Mouse (Mus musculus) ovary, postnatal 14 days (tissue): ENCODE results near the gene Neu1.
"Not testable (repeated sequence)": the region's sequence is repeated elsewhere in the genome, so short reads cannot be mapped to it uniquely, and the experiment has no call there.

Source experiments
- DNase-seq: peaks from one replicate; pipeline ENCODE4 v3.0.0; 2022; ENCODE audit warnings: low spot score

Neu1 gene

DNA sequence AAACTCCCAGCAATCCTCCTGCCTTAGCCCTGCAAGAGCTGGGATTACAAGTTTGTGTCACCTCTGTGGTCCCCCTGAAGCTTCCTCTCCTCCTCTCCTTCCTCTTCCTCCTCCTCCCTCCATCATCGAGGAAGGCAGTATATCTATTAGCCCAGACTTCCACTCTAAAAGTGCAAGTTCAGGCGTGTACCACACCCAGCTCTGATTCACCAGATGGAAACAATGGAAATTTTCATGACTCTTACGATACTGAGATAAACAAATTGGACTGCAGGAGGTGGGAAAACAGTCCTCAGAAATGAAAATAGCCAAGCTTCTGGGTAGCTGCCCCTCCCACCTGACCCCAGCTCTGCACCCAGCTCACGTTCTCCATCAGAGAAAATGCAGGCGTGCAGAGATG, 34.6 kb downstream of the Neu1 start:
- no peak for DNase-seq

DNA sequence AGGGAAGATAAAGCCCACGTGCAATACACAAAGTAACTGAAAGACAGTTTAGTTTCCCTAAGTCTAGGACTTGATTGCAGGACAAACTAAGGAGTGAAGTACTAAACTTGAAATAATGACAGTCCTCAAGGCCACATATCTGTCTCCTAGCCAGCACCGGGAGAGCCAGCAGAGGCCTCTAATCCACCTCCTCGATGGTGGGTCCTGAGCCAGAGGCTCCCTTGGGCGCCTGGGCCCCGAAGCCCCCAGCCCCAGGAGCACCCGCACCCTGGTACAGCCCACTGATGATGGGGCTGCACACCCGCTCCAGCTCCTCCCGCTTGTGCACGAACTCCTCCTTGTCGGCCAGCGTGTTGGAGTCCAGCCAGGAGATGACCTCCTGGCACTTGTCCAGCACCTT, 38.8 kb downstream of the Neu1 start, which contains the start of gene Gm20481:
Gm20481 (plus strand) TSS at position 91 of the 400 bp plus-strand sequence.
- DNase-seq, result not testable (repeated sequence)

DNA sequence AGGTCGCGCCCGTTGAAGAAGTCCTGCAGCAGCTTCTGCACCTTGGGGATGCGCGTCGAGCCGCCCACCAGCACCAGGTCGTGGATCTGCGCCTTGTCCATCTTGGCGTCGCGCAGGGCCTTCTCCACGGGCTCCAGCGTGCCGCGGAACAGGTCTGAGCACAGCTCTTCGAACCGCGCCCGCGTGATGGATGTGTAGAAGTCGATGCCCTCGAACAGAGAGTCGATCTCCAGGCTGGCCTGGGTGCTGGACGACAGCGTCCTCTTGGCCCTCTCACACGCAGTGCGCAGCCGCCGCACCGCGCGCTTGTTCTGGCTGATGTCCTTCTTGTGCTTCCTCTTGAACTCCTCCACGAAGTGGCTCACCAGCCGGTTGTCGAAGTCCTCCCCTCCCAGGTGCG, 39.8 kb downstream of the Neu1 start:
- DNase-seq, result not testable (repeated sequence)

DNA sequence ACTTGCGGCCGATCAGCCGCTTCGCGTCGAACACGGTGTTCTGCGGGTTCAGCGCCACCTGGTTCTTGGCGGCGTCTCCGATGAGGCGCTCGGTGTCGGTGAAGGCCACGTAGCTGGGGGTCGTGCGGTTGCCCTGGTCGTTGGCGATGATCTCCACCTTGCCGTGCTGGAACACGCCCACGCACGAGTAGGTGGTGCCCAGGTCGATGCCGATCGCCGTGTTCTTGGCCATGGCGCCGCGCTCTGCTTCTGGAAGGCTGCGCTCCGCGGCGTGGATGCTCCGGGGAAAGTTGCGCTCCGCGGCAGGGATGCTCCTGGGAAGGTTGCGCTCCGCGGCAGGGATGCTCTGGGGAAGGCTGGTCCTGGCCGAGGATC, 40.6 kb downstream of the Neu1 start:
- not testable (repeated sequence) for DNase-seq

DNA sequence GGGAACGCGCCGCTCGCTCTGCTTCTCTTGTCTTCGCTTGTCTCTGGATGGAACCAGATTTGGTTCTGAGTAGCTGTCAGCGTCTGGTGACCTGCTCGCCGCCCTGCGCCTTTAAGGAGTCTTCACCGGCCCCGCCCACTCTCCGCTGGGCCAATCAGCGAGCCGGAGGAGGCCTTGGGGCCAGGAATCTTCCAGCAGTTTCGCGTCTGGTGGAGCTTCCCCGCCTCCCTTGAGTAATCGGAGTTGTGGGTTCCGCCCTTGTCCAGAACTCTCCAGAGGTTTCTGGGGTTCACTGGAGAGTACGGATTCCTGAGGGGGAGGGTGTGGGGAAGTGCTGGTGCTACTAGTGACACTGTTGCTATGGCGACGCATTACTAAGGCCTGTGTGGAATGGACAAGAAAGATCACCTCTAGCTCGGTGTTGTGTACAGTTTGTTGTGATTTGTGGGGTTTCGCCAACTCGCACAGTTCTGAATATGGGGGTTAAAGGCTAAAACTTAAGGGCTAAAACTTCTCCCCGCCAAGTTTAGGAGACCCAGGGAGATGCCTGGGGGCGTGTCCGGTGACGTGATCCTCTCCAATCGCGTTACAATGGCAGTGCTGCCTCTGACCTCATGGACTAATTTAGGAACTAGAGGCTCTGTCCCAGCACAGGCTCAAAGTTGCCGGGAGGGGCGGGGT, 41.2 kb downstream of the Neu1 start, which contains the start of the genes Hspa1a and Hspa1l:
Hspa1a (minus strand) TSS at position 88 of the 681 bp plus-strand sequence.
Hspa1l (plus strand) TSS at position 635 of the 681 bp plus-strand sequence.
- DNase-seq, result peak; percentile 61

DNA sequence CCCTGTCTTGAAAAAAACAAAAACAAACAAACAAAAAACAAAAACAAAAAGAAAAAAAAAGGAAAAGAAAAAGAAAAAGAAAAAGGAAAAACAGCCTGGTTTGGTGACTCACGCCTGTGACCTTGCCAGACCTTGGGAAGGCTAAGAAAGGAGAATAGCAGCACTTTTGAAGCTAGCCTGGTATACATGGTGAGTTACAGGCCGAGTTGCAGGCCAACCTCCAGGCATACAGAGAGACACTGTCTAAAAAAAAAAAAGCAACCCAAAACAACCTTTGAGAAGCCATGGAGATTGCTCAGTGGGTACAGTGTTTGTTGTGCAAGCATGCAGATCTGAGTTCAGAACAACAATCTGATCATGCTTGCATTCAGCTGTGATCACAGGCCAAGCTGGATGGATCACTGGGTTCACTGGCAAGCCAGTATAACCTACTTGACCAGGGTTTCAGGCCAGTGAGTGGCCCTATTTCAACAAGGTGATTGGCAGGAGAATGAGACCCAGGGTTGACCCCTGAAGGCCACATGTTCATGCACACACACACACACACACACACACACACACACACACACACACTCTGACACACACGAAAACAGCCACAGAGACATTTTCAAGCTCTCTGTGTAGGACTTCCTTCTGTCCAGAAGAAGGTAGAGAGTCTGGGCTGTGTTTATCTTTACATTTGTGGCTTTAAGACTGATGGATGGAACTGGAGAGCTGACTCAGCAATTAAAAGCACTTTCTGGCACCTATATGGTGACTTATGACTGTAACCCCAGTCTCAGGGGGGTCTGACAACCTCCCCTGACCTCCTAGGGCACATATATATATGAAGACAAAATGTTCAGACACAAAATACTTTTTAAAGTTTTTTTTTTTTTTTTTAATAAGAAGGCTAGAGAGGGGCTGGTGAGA, 44.8 kb downstream of the Neu1 start:
- DNase-seq, result no peak

DNA sequence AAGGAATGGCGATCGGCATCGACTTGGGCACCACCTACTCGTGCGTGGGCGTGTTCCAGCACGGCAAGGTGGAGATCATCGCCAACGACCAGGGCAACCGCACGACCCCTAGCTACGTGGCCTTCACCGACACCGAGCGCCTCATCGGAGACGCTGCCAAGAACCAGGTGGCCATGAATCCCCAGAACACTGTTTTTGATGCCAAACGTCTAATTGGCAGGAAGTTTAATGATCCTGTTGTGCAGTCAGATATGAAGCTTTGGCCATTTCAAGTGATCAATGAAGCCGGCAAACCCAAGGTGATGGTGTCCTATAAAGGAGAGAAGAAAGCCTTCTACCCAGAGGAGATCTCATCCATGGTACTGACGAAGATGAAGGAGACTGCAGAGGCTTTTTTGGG, 45.9 kb downstream of the Neu1 start:
- DNase-seq, result no peak

DNA sequence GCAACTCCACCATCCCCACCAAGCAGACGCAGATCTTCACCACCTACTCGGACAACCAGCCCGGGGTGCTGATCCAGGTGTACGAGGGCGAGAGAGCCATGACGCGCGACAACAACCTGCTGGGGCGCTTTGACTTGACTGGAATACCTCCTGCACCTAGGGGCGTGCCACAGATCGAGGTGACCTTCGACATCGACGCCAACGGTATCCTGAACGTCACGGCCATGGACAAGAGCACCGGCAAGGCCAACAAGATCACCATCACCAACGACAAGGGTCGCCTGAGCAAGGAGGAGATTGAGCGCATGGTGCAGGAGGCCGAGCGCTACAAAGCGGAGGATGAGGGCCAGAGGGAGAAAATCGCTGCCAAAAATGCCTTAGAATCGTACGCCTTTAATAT, 47.2 kb downstream of the Neu1 start:
- no peak for DNase-seq

DNA sequence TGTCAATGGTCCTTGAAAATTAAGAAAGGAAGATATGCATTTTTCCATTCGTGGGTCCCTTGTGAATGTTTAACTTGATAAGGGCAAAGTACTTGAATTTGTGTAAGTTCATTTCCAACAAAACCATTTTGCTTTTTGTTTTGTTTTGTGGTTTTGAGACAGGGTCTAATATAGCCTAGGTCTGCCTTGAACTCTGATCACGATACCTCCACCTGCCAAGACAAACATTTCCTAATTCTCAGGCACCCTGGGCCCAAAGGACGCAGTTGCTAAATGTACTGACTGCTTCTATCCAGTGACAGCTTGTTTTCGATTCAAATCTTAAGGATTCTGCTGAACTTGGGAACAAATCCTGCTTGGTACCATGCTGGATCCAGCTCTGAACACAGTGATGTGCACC, 48.6 kb downstream of the Neu1 start:
- no peak for DNase-seq

DNA sequence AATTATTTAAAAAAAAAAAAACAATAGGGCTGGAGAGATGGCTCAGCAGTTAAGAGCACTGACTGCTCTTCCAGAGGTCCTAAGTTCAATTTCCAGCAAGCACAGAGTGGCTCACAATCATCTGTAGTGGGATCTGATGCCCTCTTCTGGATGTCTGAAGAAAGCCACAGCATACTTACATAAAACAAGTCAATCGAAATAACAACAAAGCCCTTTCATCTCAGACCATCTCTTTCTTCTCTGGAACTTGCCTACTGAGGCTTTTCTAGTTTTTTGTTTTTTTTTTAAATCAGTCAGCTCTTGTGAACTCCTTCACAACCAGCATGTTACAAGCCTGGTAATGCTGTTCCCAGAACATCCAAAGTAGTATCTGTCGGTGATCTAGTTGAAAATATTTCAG, 49.6 kb downstream of the Neu1 start:
- DNase-seq, result no peak

DNA sequence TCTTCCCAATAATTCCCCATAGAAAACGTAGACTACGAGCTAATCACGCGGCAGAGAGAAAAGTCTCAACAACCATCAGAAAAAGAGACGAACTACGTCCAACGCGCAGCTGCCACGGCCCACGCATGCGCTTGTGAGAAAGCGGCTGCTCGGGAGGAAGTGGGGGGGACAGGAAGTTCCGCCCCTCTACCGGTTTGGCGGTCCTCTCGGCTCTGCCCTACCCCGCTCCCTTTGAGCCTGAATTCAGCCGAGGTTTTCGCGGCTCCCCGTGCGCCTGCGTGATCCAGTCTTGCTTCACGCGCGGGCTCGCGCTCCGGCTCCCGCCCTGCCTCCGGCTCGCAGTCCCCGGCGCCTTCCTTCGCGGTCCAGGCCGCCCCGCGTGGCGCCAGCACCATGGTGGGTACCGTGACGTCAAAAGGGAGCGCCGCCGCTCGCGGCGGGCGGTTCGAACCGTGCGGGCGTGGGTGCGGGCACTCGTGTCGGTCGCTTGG, 50.7 kb downstream of the Neu1 start, which contains the start of gene Lsm2:
Lsm2 (plus strand) TSS at position 173 of the 491 bp plus-strand sequence.
- DNase-seq, result peak; percentile 82

DNA sequence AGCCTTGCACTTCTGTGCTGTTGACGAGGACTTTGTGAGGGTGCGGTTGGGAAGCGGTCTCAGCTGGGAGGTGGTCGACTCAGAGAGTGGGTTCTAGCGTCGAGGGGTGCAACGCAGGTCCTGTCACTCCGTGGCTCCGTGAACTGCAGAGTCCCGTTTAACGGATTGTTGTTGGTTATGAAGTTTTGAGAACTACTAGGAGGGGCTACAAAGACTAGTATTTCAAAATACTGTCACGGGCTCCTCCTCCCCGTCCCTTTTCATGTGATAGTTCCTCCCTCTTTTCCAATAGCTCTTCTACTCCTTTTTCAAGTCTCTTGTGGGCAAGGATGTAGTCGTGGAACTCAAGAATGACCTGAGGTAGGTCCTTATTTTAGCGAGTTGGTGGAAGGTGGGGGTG, 51.3 kb downstream of the Neu1 start:
- no peak for DNase-seq

DNA sequence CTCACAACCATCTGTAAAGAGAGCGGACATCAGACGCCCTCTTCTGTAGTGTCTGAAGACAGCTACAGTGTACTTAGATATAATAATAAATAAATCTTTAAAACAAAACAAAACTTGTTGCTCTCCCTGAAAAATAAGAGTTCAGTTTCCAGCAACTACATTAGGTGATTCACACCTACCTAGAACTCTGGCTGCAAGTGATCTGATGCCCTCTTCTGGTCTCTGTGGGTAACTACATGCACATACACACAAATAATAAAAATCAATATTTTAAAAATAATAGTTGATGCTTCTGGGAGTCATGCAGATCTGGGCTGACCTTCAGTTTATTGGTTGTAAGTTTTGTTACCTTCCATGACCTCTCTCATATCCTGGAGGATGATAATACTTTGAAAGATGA, 53.2 kb downstream of the Neu1 start:
- no peak for DNase-seq
